Mouse (Mus musculus): ENCODE data around the gene Cry2. TPM values are rescaled to one million over a fixed set of nuclear protein-coding genes. Genes with fewer than 3 reads are reported as not detected.
A peak's percentile ranks its signal among the peaks of the same experiment; 100 is the strongest.

Gene Cry2
- total RNA-seq, 2 experiments from 2014 or later: 0.19 to 1.5 TPM

GRCm38 (mm10) chr2:92375099-92375623 is 58.7 kb downstream of the Cry2 start:
- ATAC-seq (replicated peaks; ENCODE audit: low FRiP score, poor library complexity, severe bottlenecking): peak; percentile 94

- ATAC-seq (replicated peaks; ENCODE audit: low FRiP score, poor library complexity, severe bottlenecking): peak; percentile 54
These were observed 59.3 kb downstream of the Cry2 start, which contains the start of the genes Pex16 and Large2 for GRCm38 (mm10) chr2:92374514-92374913. TSS of gene Pex16 (plus strand) at chr2:92374676. TSS of gene Large2 (minus strand) at chr2:92374869.

- ATAC-seq (replicated peaks; ENCODE audit: low FRiP score, poor library complexity, severe bottlenecking): no peak
These were observed 60.4 kb downstream of the Cry2 start for GRCm38 (mm10) chr2:92373437-92373813.

- ATAC-seq (replicated peaks; ENCODE audit: low FRiP score, poor library complexity, severe bottlenecking): no peak
These were observed 60.9 kb downstream of the Cry2 start for GRCm38 (mm10) chr2:92372767-92373436.

- ATAC-seq (replicated peaks; ENCODE audit: low FRiP score, poor library complexity, severe bottlenecking): no peak
These were observed 61.7 kb downstream of the Cry2 start for GRCm38 (mm10) chr2:92371971-92372690.

- ATAC-seq (replicated peaks; ENCODE audit: low FRiP score, poor library complexity, severe bottlenecking): no peak
These were observed 62.7 kb downstream of the Cry2 start for GRCm38 (mm10) chr2:92370821-92371805.

- no peak for ATAC-seq (replicated peaks; ENCODE audit: low FRiP score, poor library complexity, severe bottlenecking)
These were observed 63.5 kb downstream of the Cry2 start for GRCm38 (mm10) chr2:92370375-92370774.

- no peak for ATAC-seq (replicated peaks; ENCODE audit: low FRiP score, poor library complexity, severe bottlenecking)
These were observed 66.3 kb downstream of the Cry2 start for GRCm38 (mm10) chr2:92367383-92368029.

GRCm38 (mm10) chr2:92365568-92365967 is 68.3 kb downstream of the Cry2 start:
- no peak for ATAC-seq (replicated peaks; ENCODE audit: low FRiP score, poor library complexity, severe bottlenecking)

- ATAC-seq (replicated peaks; ENCODE audit: low FRiP score, poor library complexity, severe bottlenecking): no peak
These were observed 69.8 kb downstream of the Cry2 start for GRCm38 (mm10) chr2:92364086-92364485.

GRCm38 (mm10) chr2:92362571-92363228 is 71.1 kb downstream of the Cry2 start:
- no peak for ATAC-seq (replicated peaks; ENCODE audit: low FRiP score, poor library complexity, severe bottlenecking)

GRCm38 (mm10) chr2:92361795-92362194 is 72.0 kb downstream of the Cry2 start:
- ATAC-seq (replicated peaks; ENCODE audit: low FRiP score, poor library complexity, severe bottlenecking): no peak

- no peak for ATAC-seq (replicated peaks; ENCODE audit: low FRiP score, poor library complexity, severe bottlenecking)
These were observed 73.0 kb downstream of the Cry2 start for GRCm38 (mm10) chr2:92360893-92361292.

GRCm38 (mm10) chr2:92360186-92360823 is 73.5 kb downstream of the Cry2 start:
- ATAC-seq (replicated peaks; ENCODE audit: low FRiP score, poor library complexity, severe bottlenecking): no peak

- ATAC-seq (replicated peaks; ENCODE audit: low FRiP score, poor library complexity, severe bottlenecking): no peak
These were observed 74.5 kb downstream of the Cry2 start for GRCm38 (mm10) chr2:92359301-92359700.

GRCm38 (mm10) chr2:92354224-92354623 is 79.6 kb downstream of the Cry2 start:
- no peak for ATAC-seq (replicated peaks; ENCODE audit: low FRiP score, poor library complexity, severe bottlenecking)
